Mouse (Mus musculus) gastrocnemius, postnatal 36 days (tissue): Measurements from ENCODE around the gene Kif1a. TPM values are rescaled to one million over a fixed set of nuclear protein-coding genes. Genes with fewer than 3 reads are reported as not detected.

ENCODE experiments used
- DNase-seq, 2 experiments: peaks; one replicate each; pipeline ENCODE4 v3.0.0; 2022
- intact Hi-C: fragments of 180-260 bp; cut with DNase I; formaldehyde crosslinking; loops from one replicate; pipeline ENCODE4 v1.15.1; 2025
- long read RNA-seq, 2 experiments: library from polyadenylated mRNA; stranded (forward); transcript quantifications; one replicate each; pipeline ENCODE4 v2.0.0; 2021
- total RNA-seq, 2 experiments: library from RNA; stranded (reverse); gene quantifications; 2 replicates each; pipeline ENCODE4 v1.2.3; 2021

Kif1a gene
- total RNA-seq: 1 to 10 TPM in 1 of 2 experiments, under 1 TPM in 1; 0.64 to 1.6 TPM
- long read RNA-seq, experiment 1, partial matches to known transcripts: 0 of 1 reads
- long read RNA-seq, experiment 1, other reads (novel, unspliced or antisense): 1 of 1 reads
- long read RNA-seq, experiment 2: 0 reads

GRCm38 (mm10) chr1:93101571-93102061, at the start of gene Kif1a:
Gene Kif1a (minus strand): TSS chr1:93101951.
- intact Hi-C loops: no loop called here
- no peak for DNase-seq

DNA sequence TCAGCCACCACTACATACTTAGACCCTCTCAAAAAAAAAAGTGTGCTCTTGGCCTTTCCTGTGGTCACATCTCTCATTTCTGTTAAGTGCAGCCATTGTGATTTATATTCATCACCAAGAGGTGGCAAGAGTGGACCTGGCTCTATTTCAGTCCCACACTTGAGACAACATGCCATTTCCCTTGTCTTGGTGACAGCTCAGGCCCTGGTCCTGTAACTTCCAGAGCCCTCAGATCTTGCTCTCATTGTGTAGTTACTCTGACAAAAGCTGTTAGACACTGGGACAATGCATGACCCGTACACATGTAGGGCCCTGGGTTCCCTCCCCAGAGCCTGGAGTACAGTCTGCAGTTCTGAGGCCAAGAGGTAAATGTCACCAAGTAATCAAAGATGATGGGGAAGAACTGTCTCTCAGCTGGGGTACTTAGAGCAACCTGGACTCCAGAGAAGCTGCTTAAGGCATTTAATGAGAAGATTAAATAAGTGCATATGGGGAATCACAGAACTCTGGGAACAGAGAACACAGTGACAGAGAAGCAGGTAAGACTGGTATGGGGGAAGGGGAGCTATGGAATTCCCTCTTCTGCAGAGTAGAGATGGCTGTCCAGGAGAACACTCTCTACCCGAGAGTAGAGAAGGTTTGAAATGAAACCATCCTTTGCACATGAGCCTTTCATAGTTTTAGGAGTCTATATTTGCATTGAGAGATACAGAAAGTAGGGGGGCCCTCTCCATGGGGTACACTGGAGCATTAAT, 49.3 kb upstream of the Kif1a start:
- no peak for DNase-seq
- intact Hi-C loops: no loop called here

GRCm38 (mm10) chr1:93144176-93144575, 42.4 kb upstream of the Kif1a start:
- DNase-seq: no peak
- intact Hi-C loops: no loop called here

GRCm38 (mm10) chr1:93142871-93143270, 41.1 kb upstream of the Kif1a start:
- intact Hi-C loops: no loop called here
- DNase-seq: no peak

GRCm38 (mm10) chr1:93139713-93140112, 38.0 kb upstream of the Kif1a start:
- no peak for DNase-seq
- intact Hi-C loops: no loop called here

GRCm38 (mm10) chr1:93138534-93138933, 36.8 kb upstream of the Kif1a start:
- intact Hi-C loops: no loop called here
- no peak for DNase-seq

- intact Hi-C loops: no loop called here
- DNase-seq: no peak
Observed at GRCm38 (mm10) chr1:93135036-93135526, 33.3 kb upstream of the Kif1a start, which contains the start of gene Agxt. Gene Agxt (plus strand): TSS chr1:93135240.

GRCm38 (mm10) chr1:93132676-93133075, 30.9 kb upstream of the Kif1a start:
- DNase-seq: no peak
- intact Hi-C loops: no loop called here

DNA sequence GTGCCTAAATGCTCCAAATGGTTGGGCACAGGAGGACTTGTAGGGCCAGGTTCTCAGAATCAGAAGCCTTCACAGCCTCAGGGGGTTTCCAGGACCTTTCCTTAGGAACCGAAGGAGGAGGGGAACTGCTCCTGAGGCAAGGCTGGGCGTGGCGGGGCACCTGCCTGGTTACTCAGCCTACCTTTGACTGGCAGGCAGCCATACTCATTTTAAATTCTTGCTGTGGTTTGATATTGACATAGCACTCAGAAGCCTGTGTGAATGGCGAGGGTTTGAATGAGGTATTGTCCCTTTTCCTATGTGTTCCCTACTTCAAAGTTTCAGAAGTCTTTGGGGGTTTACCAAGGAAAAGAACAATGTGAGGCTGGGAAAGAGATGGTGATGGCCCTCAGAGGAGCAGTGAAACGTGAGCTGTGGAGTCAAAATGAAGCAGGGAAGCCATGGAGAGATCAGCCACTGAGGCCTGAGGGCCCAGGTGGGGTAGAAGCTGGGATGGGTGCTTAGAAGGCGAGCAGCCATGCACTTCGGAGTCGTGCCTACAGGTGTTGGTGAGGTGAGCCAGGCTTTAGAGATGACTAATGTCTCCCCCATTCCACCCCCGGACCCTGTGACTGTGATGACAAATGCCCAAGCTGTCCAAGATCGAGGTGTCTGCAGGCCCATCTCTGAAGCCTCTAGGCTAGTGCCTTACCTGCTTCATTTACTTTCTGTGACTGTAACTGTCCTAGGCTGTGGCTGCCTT, 28.7 kb upstream of the Kif1a start:
- DNase-seq: no peak
- intact Hi-C loops: no loop called here

- intact Hi-C loops: no loop called here
- peak in 1 of 2 experiments; percentile 17 for DNase-seq
Observed at GRCm38 (mm10) chr1:93128710-93129349, 27.1 kb upstream of the Kif1a start.

DNA sequence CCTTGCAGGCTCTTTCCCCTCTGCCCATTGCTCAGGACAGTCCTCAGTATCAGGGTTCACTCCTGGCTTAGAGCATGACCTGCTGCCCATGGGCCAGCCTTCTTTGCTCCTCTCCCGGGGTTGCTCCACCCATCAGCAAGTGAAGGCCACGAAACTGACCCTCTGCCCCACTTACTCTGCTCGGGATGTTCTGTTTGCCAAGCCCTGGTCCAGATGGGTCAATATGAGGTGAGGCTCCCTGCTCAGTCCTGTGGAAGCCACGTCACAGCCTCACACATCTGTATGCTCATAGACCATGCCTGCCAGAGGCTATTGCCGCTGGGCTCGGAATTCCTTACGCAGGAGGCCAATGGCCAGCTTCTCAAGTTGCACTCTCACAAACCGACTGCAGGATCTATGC, 26.5 kb upstream of the Kif1a start:
- no peak for DNase-seq
- intact Hi-C loops: no loop called here

DNA sequence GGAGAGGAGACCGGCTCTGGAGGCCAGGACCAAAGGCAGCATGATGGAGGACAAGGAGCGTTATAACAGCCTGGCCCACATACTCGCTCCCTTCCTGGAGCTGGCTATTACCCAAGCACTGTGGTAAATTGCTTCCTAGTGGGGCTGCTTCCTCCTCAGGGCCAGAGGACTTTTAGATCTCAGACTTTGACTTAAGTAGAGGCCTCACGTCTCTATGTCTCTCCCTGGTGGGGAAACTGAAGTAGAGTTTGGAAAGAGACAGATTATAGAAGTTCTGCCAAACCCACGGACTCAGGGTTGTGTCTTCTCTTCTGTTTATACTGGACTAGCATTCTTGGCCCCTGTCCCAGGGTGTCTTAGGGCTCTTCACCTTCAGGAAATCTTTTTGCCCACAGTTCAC, 23.5 kb upstream of the Kif1a start:
- intact Hi-C loops: no loop called here

GRCm38 (mm10) chr1:93124066-93124465, 22.3 kb upstream of the Kif1a start:
- intact Hi-C loops: no loop called here
- DNase-seq: no peak

More for the DNA sequence above, 23.5 kb upstream of the Kif1a start:
- DNase-seq: no peak

DNA sequence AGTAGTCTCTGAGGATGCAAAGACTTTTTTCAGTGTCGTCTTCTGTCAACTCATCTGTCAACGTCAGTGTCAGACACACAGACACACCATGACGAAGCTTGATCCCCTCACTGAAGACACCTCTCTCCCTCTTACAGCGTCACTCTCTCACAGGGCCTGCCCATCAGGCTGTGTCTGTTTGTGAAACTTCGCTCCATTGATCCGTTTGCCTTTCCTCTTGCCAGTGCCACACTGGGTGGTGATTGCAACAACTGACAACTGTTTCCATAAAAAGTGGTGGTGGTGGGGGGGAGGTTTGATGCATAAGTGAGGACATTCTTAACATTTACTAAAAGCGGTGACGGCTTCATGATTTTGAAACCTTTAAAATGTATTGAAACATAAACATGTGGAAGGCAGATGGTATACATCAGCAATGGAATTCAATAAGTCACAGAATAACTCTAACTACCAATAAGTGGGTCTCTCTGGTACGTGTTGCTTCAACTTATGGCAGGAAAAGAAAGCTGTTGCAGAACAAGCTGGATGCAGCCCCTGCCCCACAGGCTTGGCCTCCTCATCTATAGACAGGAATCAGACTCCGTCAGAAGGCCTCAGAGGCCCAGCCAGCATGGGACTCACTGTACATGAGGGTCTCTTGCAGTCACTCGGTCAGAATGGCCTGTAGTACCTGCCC, 21.6 kb upstream of the Kif1a start:
- intact Hi-C loops: no loop called here
- no peak for DNase-seq

DNA sequence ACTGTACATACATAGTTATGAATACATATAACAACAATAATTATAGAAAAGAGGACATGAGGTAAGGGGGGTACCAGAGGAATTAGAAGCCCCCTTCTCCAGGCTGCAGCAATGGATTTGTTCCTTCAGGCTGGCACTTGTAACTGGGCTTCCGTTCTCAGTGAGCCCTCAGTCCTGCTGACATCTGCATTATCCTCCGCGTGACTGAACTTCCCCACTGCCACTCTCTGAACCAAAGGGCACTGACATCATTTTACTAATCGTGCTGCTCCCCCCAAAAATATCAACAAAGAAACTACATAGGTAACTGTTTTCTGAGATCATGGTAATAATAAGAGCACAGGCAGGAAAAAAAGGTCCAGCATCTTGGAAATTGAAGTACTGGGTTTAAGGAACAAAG, 17.1 kb upstream of the Kif1a start:
- no peak for DNase-seq
- intact Hi-C loops: no loop called here

- DNase-seq: no peak
- intact Hi-C loops: no loop called here
Observed at GRCm38 (mm10) chr1:93115471-93115870, 13.7 kb upstream of the Kif1a start.

GRCm38 (mm10) chr1:93114713-93115463, 13.1 kb upstream of the Kif1a start:
- no peak for DNase-seq
- intact Hi-C loops: no loop called here

DNA sequence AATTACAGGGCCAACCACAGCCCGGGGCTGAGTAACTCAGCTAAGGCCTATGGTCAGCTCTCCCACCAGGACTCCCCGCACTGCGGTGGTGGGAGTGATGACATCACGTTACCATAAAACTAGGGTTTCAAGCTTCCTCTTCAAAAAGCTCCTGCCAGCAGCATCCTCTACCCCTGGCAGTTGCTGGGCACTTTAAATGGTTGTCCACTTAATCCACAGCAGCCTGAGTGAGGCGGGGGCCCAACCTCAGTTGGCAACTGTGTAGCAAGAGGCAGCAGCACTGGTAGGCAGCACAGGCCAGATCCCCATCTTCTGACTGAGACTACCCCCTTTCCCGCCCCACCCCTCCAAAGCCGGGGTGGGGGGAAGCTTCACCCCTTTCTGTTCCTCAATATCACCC, 949 bp upstream of the Kif1a start:
- no peak for DNase-seq
- intact Hi-C loops: no loop called here
